Mouse (Mus musculus) MEL (cell line): ENCODE measurements around the gene Ttc34. TPM values are rescaled to one million over a fixed set of nuclear protein-coding genes. Genes with fewer than 3 reads are reported as not detected.

Experiments used
- DNase-seq: peaks from one replicate; pipeline ENCODE4 v3.0.0; 2011; ENCODE audit warnings: low read depth, low spot score
- H3K27ac ChIP-seq: 2 replicates; pipeline ENCODE4 v1.5.1; 2012; ENCODE audit warnings: low read depth, mild to moderate bottlenecking, control low read depth, low read length, moderate library complexity; ENCODE audit not compliant: control insufficient read depth
- H3K27me3 ChIP-seq, 2 experiments: fragments of 150-350 bp in 1 of 2; sonication (generic) in 1 of 2; 2 replicates each; pipeline ENCODE4 v1.6.1; 2012; ENCODE audit warnings: low read length in 2 of 2, mild to moderate bottlenecking in 2 of 2, improper control_type of control experiment in 1 of 2, moderate library complexity in 1 of 2; ENCODE audit not compliant: insufficient read depth in 2 of 2, control insufficient read depth in 1 of 2
- H3K36me3 ChIP-seq, 2 experiments: 2 replicates each; pipeline ENCODE4 v1.6.1; 2012 to 2014; ENCODE audit warnings: low read length in 2 of 2, improper control_type of control experiment in 1 of 2, inconsistent platforms in 1 of 2, mild to moderate bottlenecking in 1 of 2; ENCODE audit not compliant: insufficient read depth in 2 of 2, control insufficient read depth in 1 of 2
- H3K4me1 ChIP-seq, 2 experiments: fragments of 150-350 bp in 1 of 2; sonication (generic) in 1 of 2; 2 replicates each; pipeline ENCODE4 v1.6.1; 2012; ENCODE audit warnings: low read length in 2 of 2, improper control_type of control experiment in 1 of 2, mild to moderate bottlenecking in 1 of 2; ENCODE audit not compliant: insufficient read depth in 2 of 2, control insufficient read depth in 1 of 2
- H3K4me3 ChIP-seq, 2 experiments: fragments of 150-350 bp in 1 of 2; sonication (generic) in 1 of 2; 2 replicates each; pipeline ENCODE4 v1.5.1; 2012; ENCODE audit warnings: low read depth in 2 of 2, low read length in 2 of 2, mild to moderate bottlenecking in 2 of 2, moderate library complexity in 2 of 2, control low read depth in 1 of 2, improper control_type of control experiment in 1 of 2; ENCODE audit not compliant: control insufficient read depth in 1 of 2, insufficient read depth in 1 of 2
- H3K79me2 ChIP-seq: 2 replicates; pipeline ENCODE4 v1.6.1; 2012; ENCODE audit warnings: mild to moderate bottlenecking, low read length, moderate library complexity; ENCODE audit not compliant: control insufficient read depth, poor library complexity, insufficient read depth
- H3K9ac ChIP-seq: 2 replicates; pipeline ENCODE4 v1.6.1; 2012; ENCODE audit warnings: low read depth, mild to moderate bottlenecking, control low read depth, low read length, moderate library complexity; ENCODE audit not compliant: control insufficient read depth, poor library complexity, severe bottlenecking
- H3K9me3 ChIP-seq: fragments of 150-350 bp; sonication (generic); replicated peaks from 2 replicates; pipeline ENCODE4 v1.6.1; 2012; ENCODE audit warnings: mild to moderate bottlenecking, low read length, improper control_type of control experiment, moderate library complexity; ENCODE audit not compliant: insufficient read depth
- BHLHE40 ChIP-seq: IDR thresholded peaks from 2 replicates; pipeline ENCODE4 v1.6.1; 2012; ENCODE audit warnings: low read depth, mild to moderate bottlenecking, inconsistent platforms, low read length, improper control_type of control experiment, borderline replicate concordance
- CHD2 ChIP-seq: IDR thresholded peaks from 2 replicates; pipeline ENCODE4 v1.6.1; 2011; ENCODE audit warnings: low read length, improper control_type of control experiment
- CTCF ChIP-seq, 3 experiments: IDR thresholded peaks in 2 of 3; conservative IDR thresholded peaks in 1 of 3; 2 replicates each; pipeline ENCODE4 v1.5.1; 2011 to 2012; ENCODE audit warnings: low read length in 3 of 3, low read depth in 2 of 3, mild to moderate bottlenecking in 2 of 3, improper control_type of control experiment in 1 of 3, inconsistent platforms in 1 of 3, mixed read lengths in 1 of 3, moderate library complexity in 1 of 3; ENCODE audit not compliant: control insufficient read depth in 1 of 3, insufficient read depth in 1 of 3, poor library complexity in 1 of 3, severe bottlenecking in 1 of 3
- EP300 ChIP-seq, 2 experiments: IDR thresholded peaks; 2 replicates each; pipeline ENCODE4 v1.6.1; 2011; ENCODE audit warnings: improper control_type of control experiment in 2 of 2, low read length in 2 of 2, low read depth in 1 of 2, mild to moderate bottlenecking in 1 of 2
- HCFC1 ChIP-seq: IDR thresholded peaks from 2 replicates; pipeline ENCODE4 v1.6.1; 2012; ENCODE audit warnings: low read depth, mild to moderate bottlenecking, inconsistent platforms, low read length, improper control_type of control experiment, moderate library complexity
- JUND ChIP-seq: IDR thresholded peaks from 2 replicates; pipeline ENCODE4 v1.6.1; 2011; ENCODE audit warnings: low read depth, mild to moderate bottlenecking, improper control_type of control experiment, low read length
- MEF2A ChIP-seq: IDR thresholded peaks from 2 replicates; pipeline ENCODE4 v1.6.1; 2014; ENCODE audit warnings: low read depth, mild to moderate bottlenecking, inconsistent platforms, low read length, improper control_type of control experiment; ENCODE audit not compliant: poor library complexity, insufficient replicate concordance, severe bottlenecking; ENCODE audit errors: extremely low read depth
- MXI1 ChIP-seq: IDR thresholded peaks from 2 replicates; pipeline ENCODE4 v1.6.1; 2011; ENCODE audit warnings: mild to moderate bottlenecking, low read depth, low read length, improper control_type of control experiment
- POLR2AphosphoS5 ChIP-seq: IDR thresholded peaks from 2 replicates; pipeline ENCODE4 v1.6.1; 2012; ENCODE audit warnings: low read depth, borderline replicate concordance, mild to moderate bottlenecking, inconsistent platforms, low read length, moderate library complexity, mixed read lengths
- RAD21 ChIP-seq: IDR thresholded peaks from 2 replicates; pipeline ENCODE4 v1.6.1; 2011; ENCODE audit warnings: mild to moderate bottlenecking, low read depth, low read length, improper control_type of control experiment
- SIN3A ChIP-seq: IDR thresholded peaks from 2 replicates; pipeline ENCODE4 v1.6.1; 2012; ENCODE audit warnings: low read length, improper control_type of control experiment, inconsistent platforms
- SMC3 ChIP-seq: IDR thresholded peaks from 2 replicates; pipeline ENCODE4 v1.6.1; 2011; ENCODE audit warnings: low read depth, low read length, improper control_type of control experiment
- TAL1 ChIP-seq: IDR thresholded peaks from 2 replicates; pipeline ENCODE4 v1.6.1; 2012; ENCODE audit warnings: mild to moderate bottlenecking, inconsistent platforms, low read length, moderate library complexity, mixed read lengths
- UBTF ChIP-seq: IDR thresholded peaks from 2 replicates; pipeline ENCODE4 v1.6.1; 2012; ENCODE audit warnings: low read depth, mild to moderate bottlenecking, inconsistent platforms, low read length, improper control_type of control experiment, moderate library complexity, borderline replicate concordance; ENCODE audit not compliant: insufficient read depth
- ZC3H11A ChIP-seq: IDR thresholded peaks from 2 replicates; pipeline ENCODE4 v1.6.1; 2012; ENCODE audit warnings: low read depth, mild to moderate bottlenecking, inconsistent platforms, low read length, improper control_type of control experiment
- ZKSCAN1 ChIP-seq: IDR thresholded peaks from 2 replicates; pipeline ENCODE4 v1.6.1; 2012; ENCODE audit warnings: low read depth, mild to moderate bottlenecking, inconsistent platforms, low read length, improper control_type of control experiment, moderate library complexity
- ZMIZ1 ChIP-seq: IDR thresholded peaks from 2 replicates; pipeline ENCODE4 v1.6.1; 2012; ENCODE audit warnings: low read depth, mild to moderate bottlenecking, inconsistent platforms, low read length, improper control_type of control experiment, moderate library complexity
- ZNF384 ChIP-seq: IDR thresholded peaks from 2 replicates; pipeline ENCODE4 v1.6.1; 2012; ENCODE audit warnings: low read depth, mild to moderate bottlenecking, inconsistent platforms, low read length, improper control_type of control experiment
- polyA plus RNA-seq, 2 experiments: library from polyadenylated mRNA; stranded (reverse) in 1 of 2; unstranded in 1 of 2; fragments of >175 nt in 1 of 2; fragments of >200 nt in 1 of 2; gene quantifications; 2 replicates each; pipeline versions ENCODE4 v1.2.1 to v1.2.4; 2012; ENCODE audit warnings: low replicate concordance in 2 of 2, low read depth in 1 of 2; ENCODE audit not compliant: insufficient read length in 2 of 2, insufficient read depth in 1 of 2, missing spikeins in 1 of 2
- total RNA-seq: library from RNA; depleted of rRNA; stranded (reverse); fragments of 300-350 nt; gene quantifications from 2 replicates; pipeline ENCODE4 v1.2.3, GENCODE M21; 2012

Ttc34 gene
- total and polyA plus RNA-seq, 3 experiments, result not detected

GRCm38 (mm10) chr4:154907833-154908232 lies 70.6 kb downstream of the Ttc34 start:
- no peak overlapping the region for H3K27ac ChIP-seq
- H3K9me3 ChIP-seq, result no peaks in the 10 kb centered on the region
- peaks cover 16 to 31% of the 10 kb centered on the region in 2 experiments for H3K4me1 ChIP-seq
- H3K9ac ChIP-seq, result no peak overlapping the region
- no peak overlapping the region for H3K4me3 ChIP-seq
- H3K79me2 ChIP-seq, result 0 out of 2 replicates have a peak, but pooled peaks cover 1% of the 10 kb centered on the region
- peak; percentile 84 for DNase-seq
- no peaks in the 10 kb centered on the region for H3K27me3 ChIP-seq
- TF ChIP-seq CTCF (IDR thresholded peaks at IDR 0.05 in 2 of 3, conservative IDR thresholded peaks at IDR 0.05 in 1 of 3; ENCODE audit: control insufficient read depth in 1 of 3, insufficient read depth in 1 of 3, low read depth in 2 of 3, low read length in 3 of 3, poor library complexity in 1 of 3, severe bottlenecking in 1 of 3), result peak; percentile 65 to 81 (median 80)
- TF ChIP-seq HCFC1, result 0 out of 2 replicates have a peak, but pooled peaks have one; percentile 41
- peak; percentile 64 for TF ChIP-seq SMC3
- TF ChIP-seq ZC3H11A, result 0 out of 2 replicates have a peak, but pooled peaks have one; percentile 17
- TF ChIP-seq MEF2A, result no peak
- no peak for TF ChIP-seq ZMIZ1
- TF ChIP-seq JUND, result no peak
- peak; percentile 51 for TF ChIP-seq SIN3A
- no peak for TF ChIP-seq CHD2
- TF ChIP-seq RAD21, result peak; percentile 27
- TF ChIP-seq, all 39 proteins: peak for 6
- peaks cover 0 to 19% of the 10 kb centered on the region in 2 experiments; a peak in 2 of 4 replicates for H3K36me3 ChIP-seq

- H3K9ac ChIP-seq, result no peak overlapping the region
- H3K9me3 ChIP-seq, result no peaks in the 10 kb centered on the region
- no peak overlapping the region for H3K27ac ChIP-seq
Measured at GRCm38 (mm10) chr4:154908490-154908889, 71.2 kb downstream of the Ttc34 start.

GRCm38 (mm10) chr4:154910606-154911522 lies 73.6 kb downstream of the Ttc34 start:
- Histone ChIP-seq H3K27me3 (no peaks in the 10 kb centered on the region), H3K9ac (peak overlapping the region; percentile 53), H3K9me3 (no peaks in the 10 kb centered on the region), H3K4me1 (peaks cover 11 to 26% of the 10 kb centered on the region in 2 experiments), H3K79me2 (no peaks in the 10 kb centered on the region), H3K36me3 (peaks cover 0 to 13% of the 10 kb centered on the region in 2 experiments; a peak in 2 of 4 replicates), H3K27ac (peak overlapping the region; percentile 75), H3K4me3 (peak overlapping the region in 1 of 2 experiments; percentile 15; a peak in 1 of 4 replicates)
- TF ChIP-seq ZNF384 (peak; percentile 51), BHLHE40 (no peak)
- peak; percentile 50 for DNase-seq

More at GRCm38 (mm10) chr4:154908490-154908889, 71.2 kb downstream of the Ttc34 start:
- H3K27me3 ChIP-seq, result no peaks in the 10 kb centered on the region
- H3K36me3 ChIP-seq, result peaks cover 0 to 19% of the 10 kb centered on the region in 2 experiments; a peak in 2 of 4 replicates
- H3K79me2 ChIP-seq, result 0 out of 2 replicates have a peak, but pooled peaks cover 1% of the 10 kb centered on the region
- no peak overlapping the region for H3K4me3 ChIP-seq
- H3K4me1 ChIP-seq, result peaks cover 16 to 31% of the 10 kb centered on the region in 2 experiments
- DNase-seq, result no peak
- TF ChIP-seq POLR2AphosphoS5 (no peak), TAL1 (no peak), UBTF (no peak), SMC3 (no peak), ZKSCAN1 (no peak), MXI1 (no peak), EP300 (IDR thresholded peaks at IDR 0.05; ENCODE audit: low read depth in 1 of 2, low read length in 2 of 2) (no peak)
- TF ChIP-seq, all 39 proteins: peak for 0
